Mouse (Mus musculus): Measurements from ENCODE around the gene Tpmt. TPM values are rescaled to one million over a fixed set of nuclear protein-coding genes. Genes with fewer than 3 reads are reported as not detected.

Gene Tpmt
- polyA plus RNA-seq, 1 experiment: 12.8 TPM

DNA sequence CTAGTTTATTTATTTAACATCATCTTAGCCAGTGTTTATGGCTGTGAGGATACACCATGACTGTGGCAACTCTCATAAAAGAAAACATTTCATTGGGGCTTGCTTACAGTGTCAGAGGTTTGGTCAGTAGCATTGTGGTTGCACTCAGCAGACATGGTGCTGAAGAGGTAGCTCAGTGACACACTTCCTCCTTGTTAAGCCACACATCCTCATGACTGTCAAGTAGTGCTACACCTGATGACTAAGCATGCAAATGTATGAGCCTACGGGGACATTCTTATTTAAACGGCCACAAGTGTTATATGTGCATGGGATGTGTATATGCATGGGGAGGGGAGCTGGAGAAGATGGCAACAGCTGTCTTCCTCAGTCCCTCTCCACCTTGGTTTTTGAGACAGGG lies 60.7 kb downstream of the Tpmt start:
- no peak for DNase-seq (ENCODE audit: extremely low spot score in 1 of 2, low spot score in 1 of 2)

DNA sequence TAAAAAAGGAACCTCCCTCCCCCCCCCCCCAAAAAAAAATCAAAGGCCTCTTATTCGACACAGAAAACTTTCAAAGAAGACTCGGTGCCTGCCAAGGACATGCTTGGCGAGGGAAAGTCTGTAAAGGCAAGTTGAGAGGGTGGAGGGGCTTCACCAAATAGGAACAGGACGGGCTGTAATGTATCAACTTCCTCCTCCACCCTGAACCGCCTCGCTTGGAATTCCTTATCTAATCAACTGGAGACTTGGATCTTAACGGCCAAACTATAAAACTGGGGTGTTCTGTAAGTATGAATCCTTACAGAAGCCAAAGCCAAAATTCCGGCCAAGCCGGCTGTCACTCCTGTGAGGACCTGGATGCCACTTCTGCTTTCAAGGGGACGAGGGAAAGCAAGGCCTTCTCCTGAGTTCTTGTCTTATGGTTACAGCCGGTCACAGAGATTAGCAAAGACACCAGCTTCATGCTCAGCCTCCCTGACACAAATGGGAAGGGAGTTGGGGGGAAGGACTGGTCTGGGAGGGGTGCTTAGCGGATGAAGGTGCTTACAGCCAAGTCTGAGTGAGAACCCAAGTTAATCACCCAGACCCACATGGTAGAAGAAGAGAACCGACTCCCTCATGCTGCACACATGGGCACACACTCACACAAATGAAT lies 64.6 kb downstream of the Tpmt start:
- DNase-seq (ENCODE audit: extremely low spot score in 1 of 2, low spot score in 1 of 2): no peak

GRCm38 (mm10) chr13:46976532-46976931 lies 68.0 kb downstream of the Tpmt start:
- DNase-seq (ENCODE audit: extremely low spot score in 1 of 2, low spot score in 1 of 2): no peak

GRCm38 (mm10) chr13:46975930-46976329 lies 68.6 kb downstream of the Tpmt start:
- no peak for DNase-seq (ENCODE audit: extremely low spot score in 1 of 2, low spot score in 1 of 2)

- no peak for DNase-seq (ENCODE audit: extremely low spot score in 1 of 2, low spot score in 1 of 2)
Observed at GRCm38 (mm10) chr13:46975031-46975551, 69.4 kb downstream of the Tpmt start.

Other genes with a start within 250 kb of the Tpmt start
- gene Kif13a, start 114.9 kb downstream of the Tpmt start, polyA plus RNA-seq (2012; rRNA removed): 12.9 and 14.1 TPM in 2 replicates
- gene Nhlrc1, start 29.9 kb downstream of the Tpmt start, polyA plus RNA-seq (2012; rRNA removed): 12.6 and 13.1 TPM in 2 replicates
- 5.7 and 6.9 TPM in 2 replicates for gene Kdm1b, start 1.2 kb downstream of the Tpmt start, polyA plus RNA-seq (2012; rRNA removed)
- gene Dek, start 61.5 kb upstream of the Tpmt start, polyA plus RNA-seq (2012; rRNA removed): 31.1 and 44.5 TPM in 2 replicates
- gene Rnf144b, start 77.9 kb upstream of the Tpmt start, polyA plus RNA-seq (2012; rRNA removed): 9.1 and 9.7 TPM in 2 replicates

Measured in frontal cortex, adult 2 months (tissue).